In genomic region chr10:81168521-81169244, GRCm38 (mm10) we compare ENCODE assay signal across 7 mouse cellular contexts. TPM values are rescaled to one million over a fixed set of nuclear protein-coding genes. Genes with fewer than 3 reads are reported as not detected.
DNase-seq lines count a peak whose midpoint lies in the region; ATAC-seq and TF ChIP-seq lines count a peak whose summit lies in the region.

No protein-coding gene starts in this region.

- H3K4me3 ChIP-seq in intestine, postnatal 0 days (ENCODE audit: low read depth, low read length): peak overlapping the region; percentile 40
- H3K4me3 ChIP-seq in limb, embryonic 13.5 days: peak overlapping the region; percentile 92
- H3K4me3 ChIP-seq in midbrain, embryonic 14.5 days (replicated peaks; ENCODE audit: low read depth, low read length): peak overlapping the region; percentile 86
- peak overlapping the region; percentile 67 for H3K4me3 ChIP-seq in spleen, adult 2 months (ENCODE audit: extremely low read depth, insufficient read depth, insufficient read length)

- peak overlapping the region; percentile 88 for H3K4me2 ChIP-seq in intestine, postnatal 0 days (replicated peaks; ENCODE audit: low read depth)
- H3K4me2 ChIP-seq in limb, embryonic 13.5 days (replicated peaks): peak overlapping the region; percentile 96
- H3K4me2 ChIP-seq in midbrain, embryonic 14.5 days (ENCODE audit: low read length): peak overlapping the region; percentile 70

- 0 out of 2 replicates have a peak, but pooled peaks cover 4% of the 10 kb centered on the region for H3K4me1 ChIP-seq in intestine, postnatal 0 days (replicated peaks; ENCODE audit: control insufficient read depth, insufficient read depth, low read length)
- peaks cover 40% of the 10 kb centered on the region for H3K4me1 ChIP-seq in limb, embryonic 13.5 days
- H3K4me1 ChIP-seq in midbrain, embryonic 14.5 days (ENCODE audit: control insufficient read depth, insufficient read depth, low read length): peaks cover 20% of the 10 kb centered on the region
- peaks cover 10% of the 10 kb centered on the region; the same call in 1 of the 2 replicates for H3K4me1 ChIP-seq in spleen, adult 2 months (ENCODE audit: control insufficient read depth, insufficient read depth, insufficient read length)

- no peak for TF ChIP-seq CTCF in intestine, postnatal 0 days (IDR thresholded peaks at IDR 0.05; ENCODE audit: low read depth)
- TF ChIP-seq CTCF in spleen, adult 2 months (IDR thresholded peaks at IDR 0.05; ENCODE audit: extremely low read depth, insufficient read depth, insufficient read length, insufficient replicate concordance): no peak

- H3K27ac ChIP-seq in intestine, postnatal 0 days (ENCODE audit: low read depth, low read length): peak overlapping the region; percentile 77
- H3K27ac ChIP-seq in limb, embryonic 13.5 days: peak overlapping the region; percentile 81
- H3K27ac ChIP-seq in midbrain, embryonic 14.5 days (replicated peaks; ENCODE audit: low read depth, low read length): peak overlapping the region; percentile 70
- H3K27ac ChIP-seq in spleen, adult 2 months (ENCODE audit: insufficient read depth, low read length): peak overlapping the region; percentile 97

- H3K27me3 ChIP-seq in intestine, postnatal 0 days (replicated peaks; ENCODE audit: control insufficient read depth, insufficient read depth, low read length): no peaks in the 10 kb centered on the region
- no peaks in the 10 kb centered on the region for H3K27me3 ChIP-seq in limb, embryonic 13.5 days
- no peaks in the 10 kb centered on the region for H3K27me3 ChIP-seq in midbrain, embryonic 14.5 days (ENCODE audit: control insufficient read depth, insufficient read depth, low read length)
- no peaks in the 10 kb centered on the region for H3K27me3 ChIP-seq in spleen, adult 2 months (ENCODE audit: control insufficient read depth, insufficient read depth, low read length)

- H3K36me3 ChIP-seq in intestine, postnatal 0 days (ENCODE audit: control insufficient read depth, insufficient read depth): peaks cover 3% of the 10 kb centered on the region; the same call in 1 of the 2 replicates
- peaks cover 18% of the 10 kb centered on the region for H3K36me3 ChIP-seq in limb, embryonic 13.5 days
- H3K36me3 ChIP-seq in midbrain, embryonic 14.5 days (ENCODE audit: control insufficient read depth, insufficient read depth, low read length): peaks cover 5% of the 10 kb centered on the region
- H3K36me3 ChIP-seq in spleen, adult 2 months (ENCODE audit: control insufficient read depth, insufficient read depth, low read length): peaks cover 2% of the 10 kb centered on the region

- no peaks in the 10 kb centered on the region for H3K9me3 ChIP-seq in intestine, postnatal 0 days (ENCODE audit: control insufficient read depth)
- H3K9me3 ChIP-seq in limb, embryonic 13.5 days: no peaks in the 10 kb centered on the region
- no peaks in the 10 kb centered on the region for H3K9me3 ChIP-seq in midbrain, embryonic 14.5 days (ENCODE audit: control insufficient read depth, low read length)

- H3K9ac ChIP-seq in intestine, postnatal 0 days (ENCODE audit: low read depth, low read length): peak overlapping the region; percentile 5; the same call in 1 of the 2 replicates
- peak overlapping the region; percentile 60 for H3K9ac ChIP-seq in limb, embryonic 13.5 days
- peak overlapping the region; percentile 54; the same call in 1 of the 2 replicates for H3K9ac ChIP-seq in midbrain, embryonic 14.5 days (replicated peaks; ENCODE audit: low read length)

- peak; percentile 4 for TF ChIP-seq POLR2A in spleen, adult 2 months (IDR thresholded peaks at IDR 0.05; ENCODE audit: low read depth, low read length)

- peak; percentile 49 for ATAC-seq in granulocyte monocyte progenitor cell, adult 5-6 weeks (replicated peaks; ENCODE audit: poor library complexity, severe bottlenecking)
- ATAC-seq in intestine, postnatal 0 days: peak; percentile 20; the same call in 1 of the 2 replicates
- peak; percentile 37; the same call in 1 of the 2 replicates for ATAC-seq in limb, embryonic 13.5 days (ENCODE audit: low FRiP score, low read depth)
- ATAC-seq in midbrain, embryonic 14.5 days (ENCODE audit: low FRiP score, low TSS enrichment): 0 out of 2 replicates have a peak, but pooled peaks have one; percentile 16

- DNase-seq in adrenal gland, adult 8-10 months: peak; percentile 84
- peak; percentile 91 for DNase-seq in embryo, embryonic 11 days
- DNase-seq in midbrain, embryonic 14.5 days: peak; percentile 85
- DNase-seq in spleen, adult 2 months (ENCODE audit: low read depth in 1 of 2, low spot score in 2 of 2): peak; percentile 77 to 91

- 1% methylated on average over 29 of the region's 29 CpGs for WGBS in intestine, postnatal 0 days
- 3% methylated on average over 29 of the region's 29 CpGs for WGBS in limb, embryonic 13.5 days
- 4% methylated on average over 29 of the region's 29 CpGs for WGBS in midbrain, embryonic 14.5 days
- WGBS in spleen, adult 2 months: under 1% methylated on average over 29 of the region's 29 CpGs

RNA-seq across cellular contexts. Expression of gene Pias4, which starts 1.0 kb away (rescaled TPM):
- total RNA-seq in adrenal gland, adult 8-10 months (2022): 10 to 100 TPM; 22.8 to 32.5 (median 30.1) TPM
- total RNA-seq in granulocyte monocyte progenitor cell, adult 5-6 weeks (2014; fragmentation: Nextera tagmentation): 6.3 and 22.9 TPM in 2 replicates
- 7.8 and 8.1 TPM in 2 replicates for total RNA-seq in granulocyte monocyte progenitor cell, adult 5-6 weeks (2017)
- 32.8 and 36.5 TPM in 2 replicates for polyA plus RNA-seq in intestine, postnatal 0 days (2015; fragmentation: Nextera tagmentation; extraction: Ambion mirVana)
- 62.2 and 62.3 TPM in 2 replicates for polyA plus RNA-seq in limb, embryonic 13.5 days (2015; fragmentation: Nextera tagmentation; extraction: Ambion mirVana)
- polyA plus RNA-seq in midbrain, embryonic 14.5 days (2014; fragmentation: Nextera tagmentation; extraction: Ambion mirVana): 49.2 and 55.7 TPM in 2 replicates
- polyA plus RNA-seq in spleen, adult 2 months (2012; rRNA removed): 36.1 and 45.8 TPM in 2 replicates

RNA-seq across cellular contexts. Expression of gene Eef2, which starts 7.7 kb away (rescaled TPM):
- 1,000 to 10,000 TPM; 1,447 to 1,655 (median 1,598) TPM for total RNA-seq in adrenal gland, adult 8-10 months (2022)
- total RNA-seq in granulocyte monocyte progenitor cell, adult 5-6 weeks (2014; fragmentation: Nextera tagmentation): 843 and 1,029 TPM in 2 replicates
- 1,504 and 1,576 TPM in 2 replicates for total RNA-seq in granulocyte monocyte progenitor cell, adult 5-6 weeks (2017)
- 286 and 316 TPM in 2 replicates for polyA plus RNA-seq in intestine, postnatal 0 days (2015; fragmentation: Nextera tagmentation; extraction: Ambion mirVana)
- 577 and 592 TPM in 2 replicates for polyA plus RNA-seq in limb, embryonic 13.5 days (2015; fragmentation: Nextera tagmentation; extraction: Ambion mirVana)
- polyA plus RNA-seq in midbrain, embryonic 14.5 days (2014; fragmentation: Nextera tagmentation; extraction: Ambion mirVana): 479 and 528 TPM in 2 replicates
- 1,457 and 1,736 TPM in 2 replicates for polyA plus RNA-seq in spleen, adult 2 months (2012; rRNA removed)

RNA-seq across cellular contexts. Expression of gene Dapk3, which starts 14.1 kb away (rescaled TPM):
- 10 to 100 TPM; 67.7 to 88.0 (median 81.8) TPM for total RNA-seq in adrenal gland, adult 8-10 months (2022)
- 25.7 and 40.8 TPM in 2 replicates for total RNA-seq in granulocyte monocyte progenitor cell, adult 5-6 weeks (2014; fragmentation: Nextera tagmentation)
- 20.5 and 33.0 TPM in 2 replicates for total RNA-seq in granulocyte monocyte progenitor cell, adult 5-6 weeks (2017)
- 50.5 and 53.4 TPM in 2 replicates for polyA plus RNA-seq in intestine, postnatal 0 days (2015; fragmentation: Nextera tagmentation; extraction: Ambion mirVana)
- polyA plus RNA-seq in limb, embryonic 13.5 days (2015; fragmentation: Nextera tagmentation; extraction: Ambion mirVana): 53.4 and 53.7 TPM in 2 replicates
- 63.3 and 66.9 TPM in 2 replicates for polyA plus RNA-seq in midbrain, embryonic 14.5 days (2014; fragmentation: Nextera tagmentation; extraction: Ambion mirVana)
- 58.0 and 84.5 TPM in 2 replicates for polyA plus RNA-seq in spleen, adult 2 months (2012; rRNA removed)

RNA-seq across cellular contexts. Expression of gene 4930442H23Rik, which starts 15.0 kb away (rescaled TPM):
- total RNA-seq in adrenal gland, adult 8-10 months (2022): not detected
- not detected in 2 replicates for total RNA-seq in granulocyte monocyte progenitor cell, adult 5-6 weeks (2014; fragmentation: Nextera tagmentation)
- not detected in 2 replicates for total RNA-seq in granulocyte monocyte progenitor cell, adult 5-6 weeks (2017)
- polyA plus RNA-seq in intestine, postnatal 0 days (2015; fragmentation: Nextera tagmentation; extraction: Ambion mirVana): 0.12 TPM in 2 replicates
- not detected in 2 replicates for polyA plus RNA-seq in limb, embryonic 13.5 days (2015; fragmentation: Nextera tagmentation; extraction: Ambion mirVana)
- polyA plus RNA-seq in midbrain, embryonic 14.5 days (2014; fragmentation: Nextera tagmentation; extraction: Ambion mirVana): 0.23 TPM in 1 of 2 replicates, not detected in the other
- polyA plus RNA-seq in spleen, adult 2 months (2012; rRNA removed): not detected in 2 replicates

RNA-seq across cellular contexts. Expression of gene Nmrk2, which starts 33.2 kb away (rescaled TPM):
- not detected for total RNA-seq in adrenal gland, adult 8-10 months (2022)
- not detected in 2 replicates for total RNA-seq in granulocyte monocyte progenitor cell, adult 5-6 weeks (2014; fragmentation: Nextera tagmentation)
- not detected in 2 replicates for total RNA-seq in granulocyte monocyte progenitor cell, adult 5-6 weeks (2017)
- 0.08 and 0.10 TPM in 2 replicates for polyA plus RNA-seq in intestine, postnatal 0 days (2015; fragmentation: Nextera tagmentation; extraction: Ambion mirVana)
- 0.18 and 0.26 TPM in 2 replicates for polyA plus RNA-seq in limb, embryonic 13.5 days (2015; fragmentation: Nextera tagmentation; extraction: Ambion mirVana)
- polyA plus RNA-seq in midbrain, embryonic 14.5 days (2014; fragmentation: Nextera tagmentation; extraction: Ambion mirVana): not detected in 2 replicates
- not detected in 2 replicates for polyA plus RNA-seq in spleen, adult 2 months (2012; rRNA removed)

Comparison
In these comparisons a context has a peak if more than half of its experiments do, and no peak if none do; other contexts are left out.
1. Peak in every context shown above with its lines: DNase-seq, ATAC-seq, H3K4me3 ChIP-seq and H3K27ac ChIP-seq.
2. H3K4me3 ChIP-seq: peak in every context shown above with its lines; median percentile 92 in limb, embryonic 13.5 days; 86 in midbrain, embryonic 14.5 days; 67 in spleen, adult 2 months; 40 in intestine, postnatal 0 days.
3. H3K9ac ChIP-seq: peak in every context shown above with its lines; median percentile 60 in limb, embryonic 13.5 days; 54 in midbrain, embryonic 14.5 days; 5 in intestine, postnatal 0 days.